Comparison of ENCODE assay signal across 12 mouse cellular contexts in the genomic region with DNA sequence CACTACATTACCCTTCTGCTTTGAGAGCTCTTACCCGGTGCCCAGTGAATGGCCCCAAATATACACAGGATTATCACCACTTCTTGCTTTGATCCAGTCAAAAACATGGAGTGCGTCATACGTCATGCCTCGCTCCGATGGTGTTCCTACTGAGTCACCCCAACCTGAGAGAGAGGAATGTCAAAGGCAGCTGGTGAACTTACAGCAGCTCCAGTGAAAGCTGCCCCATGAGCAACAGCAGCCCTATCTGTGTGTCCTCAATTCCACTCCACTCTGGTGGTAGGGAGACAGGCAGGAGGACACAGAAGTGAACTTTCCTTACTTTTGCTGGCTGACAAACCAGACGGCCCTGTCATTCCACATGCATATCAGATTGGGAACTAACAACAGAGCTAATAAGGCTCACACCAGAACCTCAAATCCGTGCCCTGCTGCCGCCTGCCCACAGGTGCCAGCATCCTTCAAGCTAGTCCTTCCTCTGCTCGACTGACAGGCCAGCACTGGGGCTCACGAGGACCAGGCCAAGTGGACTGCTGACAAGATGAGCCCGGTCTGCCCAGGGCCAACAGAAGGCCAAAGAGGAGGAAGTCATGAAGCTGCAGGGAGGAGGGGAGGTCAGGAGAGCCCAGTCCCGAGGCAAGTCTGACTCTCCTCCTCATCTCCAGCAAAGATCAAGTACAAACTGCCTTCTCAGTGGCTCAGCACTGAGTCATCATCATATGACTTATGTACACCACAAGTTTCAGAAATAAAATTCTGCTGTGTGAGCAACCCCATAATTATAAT. TPM values are rescaled to one million over a fixed set of nuclear protein-coding genes. Genes with fewer than 3 reads are reported as not detected.
DNase-seq lines count a peak whose midpoint lies in the region; ATAC-seq lines count a peak whose summit lies in the region.
"Had no signal": no experiment of that assay in that cellular context is flagged by ENCODE, and none has a peak within 500 bp of the region (broad histone marks: within the 10 kb centered on the region; RNA-seq: fewer than 3 reads in every experiment).

No protein-coding gene starts in this region.

- peak; percentile 36 to 73 for DNase-seq in heart, adult 9 months (ENCODE audit: low spot score in 2 of 2)
- DNase-seq in heart, postnatal 36 days = no peak
- DNase-seq in urinary bladder, adult 18-20 months (ENCODE audit: low spot score in 2 of 2) = peak; percentile 60 to 63
- no peak for DNase-seq in urinary bladder, postnatal 25 days (ENCODE audit: low spot score)
- DNase-seq in thymus, adult 18-20 months = no peak
- DNase-seq in left cerebral cortex, adult 8-10 months (ENCODE audit: low spot score in 2 of 2) = no peak
- DNase-seq: left cerebral cortex, postnatal 4 days; midbrain, embryonic 14.5 days; right cerebral cortex, postnatal 4 days had no signal

- 87% methylated on average over 12 of the region's 12 CpGs for WGBS in midbrain, embryonic 13.5 days

- H3K4me2 ChIP-seq in midbrain, embryonic 13.5 days (replicated peaks) = no peak overlapping the region

- no peaks in the 10 kb centered on the region for H3K27me3 ChIP-seq in midbrain, embryonic 13.5 days

- H3K4me3 ChIP-seq in brown adipose tissue, adult 24 weeks (ENCODE audit: insufficient read depth, low read depth, low read length) = no peak overlapping the region
- no peak overlapping the region for H3K4me3 ChIP-seq in midbrain, embryonic 13.5 days (replicated peaks)

- H3K36me3 ChIP-seq in midbrain, embryonic 13.5 days = peaks cover 55% of the 10 kb centered on the region

- no peak overlapping the region for H3K9ac ChIP-seq in midbrain, embryonic 13.5 days (replicated peaks)

- peak overlapping the region; percentile 53 for H3K27ac ChIP-seq in brown adipose tissue, adult 24 weeks (replicated peaks; ENCODE audit: low read depth, low read length)
- no peak overlapping the region for H3K27ac ChIP-seq in midbrain, embryonic 13.5 days

- intact Hi-C loops in heart, postnatal 36 days (cut with DNase I) = no loop called here

- no peak for ATAC-seq in midbrain, embryonic 13.5 days
- ATAC-seq: hindbrain, embryonic 16.5 days had no signal

- H3K4me1 ChIP-seq in brown adipose tissue, adult 24 weeks (ENCODE audit: control insufficient read depth, insufficient read depth, insufficient read length, low read length) = 0 out of 2 replicates have a peak, but pooled peaks cover 2% of the 10 kb centered on the region
- no peaks in the 10 kb centered on the region for H3K4me1 ChIP-seq in midbrain, embryonic 13.5 days (replicated peaks)

- no peaks in the 10 kb centered on the region for H3K9me3 ChIP-seq in midbrain, embryonic 13.5 days

RNA-seq across cellular contexts. Expression of gene Pygb, which starts 53.3 kb away (rescaled TPM):
- 100 to 1,000 TPM; 559 to 572 TPM for total RNA-seq in heart, postnatal 36 days (2021)
- polyA plus RNA-seq in brown adipose tissue, adult 24 weeks (2012; ENCODE audit: insufficient read depth, insufficient read length, missing spikeins) = 51.9 and 52.1 TPM in 2 replicates
- 66.0 and 72.5 TPM in 2 replicates for polyA plus RNA-seq in midbrain, embryonic 13.5 days (2015; fragmentation: Nextera tagmentation; extraction: Ambion mirVana)
- 100 to 1,000 TPM; 143 to 172 (median 150) TPM for total RNA-seq in left cerebral cortex, adult 8-10 months (2022)

Comparison
In these comparisons a context has a peak if more than half of its experiments do, and no peak if none do; other contexts are left out.
1. DNase-seq: peak in heart, adult 9 months (2 of 2) and urinary bladder, adult 18-20 months (2 of 2); none in heart, postnatal 36 days (0 of 2), urinary bladder, postnatal 25 days (single experiment), thymus, adult 18-20 months (0 of 2) and left cerebral cortex, adult 8-10 months (0 of 2).